Mouse (Mus musculus) stomach, embryonic 15.5 days (tissue): ENCODE measurements around the gene Rpgrip1. TPM values are rescaled to one million over a fixed set of nuclear protein-coding genes. Genes with fewer than 3 reads are reported as not detected.
A peak's percentile ranks its signal among the peaks of the same experiment; 100 is the strongest.

ENCODE experiments used
- ATAC-seq: fragments of 200-750 bp; cut with Nextera tagmentation; 2 replicates; pipeline ENCODE4 v1.8.0; 2017; ENCODE audit warnings: low read depth, moderate number of reproducible peaks, moderate TSS enrichment; ENCODE audit not compliant: insufficient read depth, low FRiP score
- H3K27ac ChIP-seq: fragments of 300-500 bp; sonication (generic); 2 replicates; pipeline ENCODE4 v1.5.1; 2015; ENCODE audit warnings: mild to moderate bottlenecking, inconsistent platforms
- H3K27me3 ChIP-seq: fragments of 300-500 bp; sonication (generic); replicated peaks from 2 replicates; pipeline ENCODE4 v1.6.1; 2015; ENCODE audit warnings: inconsistent platforms
- H3K36me3 ChIP-seq: fragments of 300-500 bp; sonication (generic); 2 replicates; pipeline ENCODE4 v1.6.1; 2015; ENCODE audit warnings: inconsistent platforms
- H3K4me1 ChIP-seq: fragments of 300-500 bp; sonication (generic); 2 replicates; pipeline ENCODE4 v1.6.1; 2015; ENCODE audit warnings: inconsistent platforms
- H3K4me2 ChIP-seq: fragments of 300-500 bp; sonication (generic); 2 replicates; pipeline ENCODE4 v1.6.1; 2015; ENCODE audit warnings: mild to moderate bottlenecking, inconsistent platforms
- H3K4me3 ChIP-seq: fragments of 300-500 bp; sonication (generic); replicated peaks from 2 replicates; pipeline ENCODE4 v1.5.1; 2015; ENCODE audit warnings: inconsistent platforms
- H3K9ac ChIP-seq: fragments of 300-500 bp; sonication (generic); 2 replicates; pipeline ENCODE4 v1.6.1; 2015; ENCODE audit warnings: inconsistent platforms
- H3K9me3 ChIP-seq: fragments of 300-500 bp; sonication (generic); 2 replicates; pipeline ENCODE4 v1.6.1; 2016; ENCODE audit warnings: inconsistent platforms
- whole genome bisulfite sequencing: fragments of 180-500 bp; shearing (Covaris S2); methylation state at CpG from one replicate; pipeline ENCODE4 v1.1.7; 2015; 5-methylcytosine and 5-hydroxymethylcytosine counted together
- polyA plus RNA-seq: library from polyadenylated mRNA; unstranded; fragments of >200 nt; fragmentation: Nextera tagmentation; extraction: Ambion mirVana; gene quantifications from 2 replicates; pipeline ENCODE4 v1.2.1, GENCODE M21; 2015

The Rpgrip1 gene
- polyA plus RNA-seq, 1 experiment from 2014 or later, result 59.0 TPM

DNA sequence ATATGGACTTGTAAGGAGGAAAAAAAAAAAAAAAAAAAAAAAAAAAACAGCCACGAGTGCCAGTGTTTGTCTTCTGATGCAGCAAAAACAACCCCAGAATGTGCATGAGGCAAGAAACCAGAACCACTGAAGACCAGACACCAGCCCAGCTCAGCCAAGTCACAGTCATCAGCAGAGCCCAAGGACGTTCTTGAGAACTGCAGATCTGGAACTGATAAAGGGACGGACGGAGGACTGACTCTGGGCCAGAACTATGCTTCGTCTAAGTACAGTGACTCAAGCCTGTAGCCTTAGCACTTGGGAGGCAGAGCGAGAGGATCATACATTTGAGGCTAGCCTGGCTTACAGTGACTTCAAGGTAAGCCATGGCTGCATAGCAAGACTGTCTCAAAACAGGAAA lies 50.4 kb downstream of the Rpgrip1 start:
- no peak for ATAC-seq
- WGBS, result 82% methylated on average over 6 of the region's 6 CpGs
- H3K36me3 ChIP-seq, result peaks cover 54% of the 10 kb centered on the region

DNA sequence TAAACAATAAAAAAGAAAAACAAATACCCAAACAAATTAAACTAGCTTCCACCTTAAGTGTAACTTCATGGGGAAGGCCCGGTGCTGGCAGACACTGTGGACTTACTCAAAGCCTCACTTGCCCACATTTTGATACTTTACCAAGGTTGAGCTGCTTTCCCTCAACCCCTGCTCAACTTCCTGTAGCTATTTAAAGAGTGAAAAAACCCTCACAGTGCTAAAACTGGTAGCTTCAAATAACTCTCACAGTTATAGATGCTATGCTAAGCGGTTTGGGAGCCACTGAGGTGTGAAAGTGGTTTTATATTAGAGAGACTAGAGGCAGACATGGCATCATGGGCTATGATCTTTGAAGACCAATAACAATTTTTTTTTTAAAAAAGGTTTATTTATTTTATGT lies 56.1 kb downstream of the Rpgrip1 start:
- 93% methylated on average over 2 of the region's 2 CpGs for WGBS
- H3K9me3 ChIP-seq, result no peaks in the 10 kb centered on the region
- no peaks in the 10 kb centered on the region for H3K4me1 ChIP-seq
- no peak overlapping the region for H3K4me3 ChIP-seq
- no peak overlapping the region for H3K27ac ChIP-seq
- ATAC-seq, result no peak
- H3K36me3 ChIP-seq, result peaks cover 53% of the 10 kb centered on the region
- no peaks in the 10 kb centered on the region for H3K27me3 ChIP-seq
- no peak overlapping the region for H3K9ac ChIP-seq
- no peak overlapping the region for H3K4me2 ChIP-seq

More for the DNA sequence above, 50.4 kb downstream of the Rpgrip1 start:
- no peaks in the 10 kb centered on the region for H3K9me3 ChIP-seq
- no peak overlapping the region for H3K9ac ChIP-seq
- no peak overlapping the region for H3K4me2 ChIP-seq
- no peak overlapping the region for H3K27ac ChIP-seq
- no peaks in the 10 kb centered on the region for H3K4me1 ChIP-seq
- H3K27me3 ChIP-seq, result no peaks in the 10 kb centered on the region
- H3K4me3 ChIP-seq, result no peak overlapping the region

DNA sequence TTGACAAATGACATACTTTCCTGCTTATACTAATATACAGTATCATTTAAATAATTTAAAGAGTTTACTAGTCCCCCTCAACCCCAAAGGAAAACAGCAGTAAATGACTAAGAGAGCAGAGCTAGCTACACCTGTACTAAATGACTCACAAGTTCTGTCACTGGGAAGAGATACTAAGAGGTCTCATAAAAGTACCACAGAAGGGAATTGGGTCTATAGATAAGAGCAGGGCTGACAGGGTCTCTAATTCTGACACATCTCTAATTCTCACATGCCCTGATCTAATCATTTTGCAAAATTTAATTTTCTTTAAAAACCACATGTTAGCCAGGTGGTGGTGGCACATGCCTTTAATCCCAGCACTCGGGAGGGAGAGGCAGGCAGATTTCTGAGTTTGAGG lies 78.3 kb downstream of the Rpgrip1 start:
- Histone ChIP-seq H3K4me2 (no peak overlapping the region), H3K9me3 (no peaks in the 10 kb centered on the region), H3K9ac (no peak overlapping the region), H3K4me3 (no peak overlapping the region), H3K27ac (no peak overlapping the region), H3K4me1 (no peaks in the 10 kb centered on the region), H3K27me3 (no peaks in the 10 kb centered on the region), H3K36me3 (no peaks in the 10 kb centered on the region)
- 94% methylated on average over 1 of the region's 1 CpGs for WGBS
- ATAC-seq, result no peak

DNA sequence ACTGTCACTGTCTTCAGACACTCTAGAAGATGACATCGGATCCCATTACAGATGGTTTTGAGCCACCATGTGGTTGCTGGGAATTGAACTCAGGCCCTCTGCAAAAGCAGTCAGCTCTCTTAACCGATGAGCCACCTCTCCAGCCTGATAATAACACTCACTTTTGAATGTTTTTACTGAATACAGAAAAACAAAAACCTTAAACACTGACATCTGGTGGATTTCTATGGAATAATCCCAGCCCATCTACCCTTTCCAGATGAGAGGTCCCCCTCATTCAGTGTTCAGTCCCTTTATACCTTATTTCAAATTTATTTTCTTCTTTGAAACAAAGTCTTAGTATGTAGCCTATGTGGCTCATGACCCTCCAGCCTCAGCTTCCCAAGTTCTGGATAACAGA lies 79.0 kb downstream of the Rpgrip1 start:
- ATAC-seq, result no peak
- no peak overlapping the region for H3K9ac ChIP-seq
- no peak overlapping the region for H3K4me3 ChIP-seq
- H3K4me1 ChIP-seq, result no peaks in the 10 kb centered on the region
- no peak overlapping the region for H3K4me2 ChIP-seq
- no peaks in the 10 kb centered on the region for H3K27me3 ChIP-seq
- no peaks in the 10 kb centered on the region for H3K36me3 ChIP-seq
- WGBS, result 72% methylated on average over 2 of the region's 2 CpGs
- H3K9me3 ChIP-seq, result no peaks in the 10 kb centered on the region
- no peak overlapping the region for H3K27ac ChIP-seq

DNA sequence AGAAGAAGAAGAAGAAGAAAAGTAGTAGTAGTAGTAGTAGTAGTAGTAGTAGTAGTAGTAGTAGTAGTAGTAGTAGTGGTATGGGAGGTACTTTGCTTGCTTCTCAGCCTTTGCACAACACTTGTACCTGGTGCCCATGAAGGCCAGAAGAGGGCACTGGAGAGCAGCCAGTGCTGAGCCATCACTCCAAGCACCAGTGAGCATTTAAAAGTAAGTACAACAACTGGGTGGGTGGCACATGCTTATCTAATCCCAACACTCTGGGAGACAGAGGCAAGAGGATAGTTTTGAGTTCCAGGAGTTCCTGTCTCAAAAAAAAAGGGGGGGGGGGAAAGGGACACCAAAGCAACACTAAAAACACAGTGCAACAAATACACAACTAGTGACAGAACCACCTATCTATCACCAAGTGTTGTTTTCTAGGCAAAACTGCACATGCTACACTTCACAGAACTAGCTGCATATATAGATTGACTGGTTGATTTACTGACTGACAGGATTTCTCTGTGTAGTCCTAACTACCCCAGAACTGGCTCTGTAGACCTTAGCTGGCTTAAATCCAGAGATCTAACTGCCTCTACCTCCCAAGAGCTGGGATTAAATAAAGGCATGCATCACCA lies 80.3 kb downstream of the Rpgrip1 start:
- Histone ChIP-seq H3K9ac (no peak overlapping the region), H3K4me3 (no peak overlapping the region), H3K27me3 (no peaks in the 10 kb centered on the region), H3K36me3 (no peaks in the 10 kb centered on the region), H3K27ac (no peak overlapping the region), H3K4me2 (no peak overlapping the region), H3K9me3 (no peaks in the 10 kb centered on the region), H3K4me1 (no peaks in the 10 kb centered on the region)
- no peak for ATAC-seq

DNA sequence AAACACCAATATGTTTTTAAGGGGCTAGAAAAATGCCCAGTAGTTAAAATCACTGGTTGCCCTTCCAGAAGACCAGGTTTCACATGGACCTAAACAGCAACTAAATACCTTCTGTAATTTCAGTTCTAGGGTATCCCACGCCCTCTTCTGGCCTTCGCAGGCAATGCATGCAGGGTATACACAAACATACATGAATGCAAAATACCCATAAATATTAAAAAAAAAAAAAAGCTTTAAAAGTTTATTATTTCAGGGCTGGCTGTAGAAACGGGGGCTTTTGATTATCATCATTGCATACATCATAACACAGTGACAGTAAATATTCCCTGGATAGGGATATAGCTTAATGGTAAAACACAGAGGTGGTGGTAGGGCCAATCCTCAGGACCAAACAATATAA lies 85.2 kb downstream of the Rpgrip1 start:
- Histone ChIP-seq H3K9me3 (no peaks in the 10 kb centered on the region), H3K4me3 (peak overlapping the region; percentile 95), H3K4me2 (peak overlapping the region; percentile 61), H3K4me1 (peaks cover 3% of the 10 kb centered on the region; the same call in 1 of the 2 replicates), H3K27ac (no peak overlapping the region), H3K27me3 (no peaks in the 10 kb centered on the region), H3K9ac (no peak overlapping the region; the same call in 1 of the 2 replicates), H3K36me3 (peaks cover 10% of the 10 kb centered on the region)
- WGBS, result 8% methylated on average over 3 of the region's 3 CpGs
- no peak for ATAC-seq

DNA sequence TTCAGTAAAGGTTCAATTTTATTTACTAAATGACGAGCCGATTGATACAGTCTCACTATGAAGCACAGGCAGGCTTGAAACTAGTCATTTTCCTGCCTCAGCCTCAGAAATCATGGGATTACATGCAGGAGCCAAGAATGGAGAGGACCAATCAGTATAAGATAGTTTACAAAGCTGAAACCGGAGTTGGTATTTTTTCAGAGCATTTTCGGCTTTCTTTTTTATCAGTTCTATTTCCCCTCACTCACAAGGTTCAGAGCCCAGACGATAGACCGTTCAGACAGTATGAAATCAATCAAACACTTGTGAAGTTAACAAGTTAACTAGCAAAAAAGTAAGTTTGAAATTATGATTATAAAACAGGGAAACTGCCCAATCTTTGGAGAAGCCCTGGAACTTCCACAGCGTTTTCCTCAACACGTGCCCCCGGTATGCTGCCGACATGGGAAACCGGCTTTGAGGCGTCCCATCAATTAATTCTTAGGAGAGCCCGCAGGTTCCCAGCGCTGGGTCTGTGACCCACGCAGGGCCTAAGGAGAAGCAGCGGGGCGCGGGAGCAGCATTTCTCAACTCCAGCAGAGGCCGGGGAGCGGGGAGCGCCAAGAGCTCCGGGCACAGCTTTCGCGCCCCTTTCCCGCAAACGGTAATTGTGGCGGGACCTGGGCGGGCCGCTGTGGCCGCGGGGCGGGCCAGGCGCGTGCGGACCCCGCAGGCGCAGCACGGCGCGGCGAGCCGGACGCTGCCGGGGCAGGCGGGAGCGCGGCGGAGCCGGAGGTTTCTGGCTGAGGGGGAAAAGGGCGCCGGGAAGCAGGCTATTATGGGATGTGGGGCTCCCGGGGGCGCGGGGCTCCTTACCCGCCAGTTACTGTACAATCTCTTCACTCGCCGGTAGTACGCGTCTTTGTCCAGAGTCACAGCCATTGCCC lies 86.0 kb downstream of the Rpgrip1 start:
- peak overlapping the region; percentile 95 for H3K4me3 ChIP-seq
- H3K27me3 ChIP-seq, result no peaks in the 10 kb centered on the region
- H3K4me2 ChIP-seq, result peak overlapping the region; percentile 61
- no peaks in the 10 kb centered on the region for H3K9me3 ChIP-seq
- WGBS, result under 1% methylated on average over 56 of the region's 59 CpGs
- peaks cover 3% of the 10 kb centered on the region; the same call in 1 of the 2 replicates for H3K4me1 ChIP-seq
- no peak for ATAC-seq
- H3K9ac ChIP-seq, result peak overlapping the region; percentile 89
- peak overlapping the region; percentile 99 for H3K27ac ChIP-seq
- peaks cover 10% of the 10 kb centered on the region for H3K36me3 ChIP-seq

DNA sequence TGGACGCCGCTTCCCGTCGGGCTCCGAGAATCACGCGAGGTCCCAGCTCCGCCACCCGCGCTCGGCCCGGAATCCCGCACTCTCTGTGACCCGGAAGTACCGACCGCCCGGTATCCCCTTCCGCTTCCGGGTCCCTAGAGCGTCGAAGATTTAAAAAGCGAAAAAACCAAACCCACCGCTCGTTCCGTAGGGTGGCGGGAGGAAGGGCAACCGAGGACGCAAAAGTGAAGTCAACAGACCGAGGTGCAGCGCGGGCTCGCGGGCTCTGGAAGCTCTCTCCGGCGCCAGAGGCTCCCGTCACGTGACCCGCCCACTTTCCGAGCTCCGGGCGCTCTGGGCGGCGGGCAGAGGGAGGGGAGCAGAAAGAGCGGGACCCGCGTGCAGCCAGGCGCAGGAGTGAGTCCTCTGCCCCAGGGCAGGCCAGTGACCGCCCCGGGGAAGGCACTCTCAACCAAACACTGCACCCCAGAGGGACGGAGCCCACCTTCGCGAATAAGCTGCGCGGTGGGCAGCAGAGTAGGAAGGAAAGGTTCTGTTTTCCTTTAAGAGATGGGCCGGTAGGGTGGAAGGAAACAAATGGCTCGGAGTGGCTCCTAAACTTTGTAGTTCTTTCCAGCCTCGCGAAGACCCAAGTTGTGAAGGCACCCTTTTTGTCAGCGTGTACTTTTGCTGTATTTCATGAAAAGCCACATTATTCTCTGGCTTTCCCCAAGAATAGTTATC lies 86.8 kb downstream of the Rpgrip1 start, which contains the start of gene Supt16:
Supt16 (minus strand) TSS at position 261 of the 723 bp plus-strand sequence.
- Histone ChIP-seq H3K4me1 (peaks cover 3% of the 10 kb centered on the region; the same call in 1 of the 2 replicates), H3K9me3 (no peaks in the 10 kb centered on the region), H3K4me3 (peak within 1 kb of the TSS; percentile 95), H3K27me3 (no peaks in the 10 kb centered on the region), H3K9ac (peak within 1 kb of the TSS; percentile 89), H3K36me3 (peaks cover 14% of the 10 kb centered on the region), H3K4me2 (peak within 1 kb of the TSS; percentile 61), H3K27ac (peak within 1 kb of the TSS; percentile 99)
- WGBS, result under 1% methylated on average over 55 of the region's 59 CpGs
- peak; percentile 93 for ATAC-seq

DNA sequence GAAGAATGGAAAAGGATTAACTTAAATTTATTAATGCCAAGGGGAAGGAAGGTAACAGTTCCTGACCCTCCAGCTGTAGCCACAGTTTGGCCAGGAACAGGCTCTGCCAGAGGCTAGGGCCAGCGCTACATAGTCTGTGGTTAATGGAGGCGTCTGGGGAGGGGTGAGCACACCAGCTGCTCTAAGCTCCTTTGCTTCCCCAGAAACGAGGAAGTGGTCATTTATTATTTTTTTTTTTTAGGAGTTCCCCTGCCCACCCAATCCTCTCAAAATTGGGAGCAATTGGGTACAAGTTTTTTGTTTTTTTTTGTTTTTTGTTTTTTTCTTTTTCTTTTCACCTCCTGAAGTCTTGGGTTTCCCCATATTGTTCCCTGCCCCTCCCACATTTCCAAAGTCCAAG lies 87.6 kb downstream of the Rpgrip1 start:
- Histone ChIP-seq H3K4me3 (peak overlapping the region; percentile 19), H3K36me3 (peaks cover 19% of the 10 kb centered on the region), H3K9ac (no peak overlapping the region), H3K4me2 (peak overlapping the region; percentile 61), H3K27ac (no peak overlapping the region; the same call in 1 of the 2 replicates), H3K9me3 (no peaks in the 10 kb centered on the region), H3K4me1 (peaks cover 3% of the 10 kb centered on the region; the same call in 1 of the 2 replicates), H3K27me3 (no peaks in the 10 kb centered on the region)
- 16% methylated on average over 3 of the region's 3 CpGs for WGBS
- no peak for ATAC-seq

DNA sequence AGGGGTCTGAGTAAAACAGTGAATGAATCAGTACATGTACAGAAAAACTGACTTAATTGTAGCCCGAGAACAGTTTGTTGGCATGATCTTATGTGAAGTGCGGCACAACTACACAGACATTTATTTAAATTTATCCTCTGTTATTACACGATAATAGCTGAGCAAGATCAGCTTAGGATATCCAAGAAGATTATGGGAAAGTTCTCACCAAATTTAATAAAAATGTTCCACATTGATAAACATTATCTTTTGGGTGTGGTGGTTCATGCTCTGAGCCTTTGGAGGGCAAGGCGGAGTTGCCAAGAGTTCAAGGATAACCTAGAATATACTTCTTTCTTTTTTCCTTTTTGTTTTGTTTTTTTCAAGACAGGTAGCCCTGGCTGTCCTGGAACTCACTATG lies 88.9 kb downstream of the Rpgrip1 start:
- WGBS, result 86% methylated on average over 4 of the region's 4 CpGs
- Histone ChIP-seq H3K4me1 (peaks cover 3% of the 10 kb centered on the region; the same call in 1 of the 2 replicates), H3K9me3 (no peaks in the 10 kb centered on the region), H3K36me3 (peaks cover 25% of the 10 kb centered on the region), H3K4me2 (no peak overlapping the region), H3K27ac (no peak overlapping the region), H3K27me3 (no peaks in the 10 kb centered on the region), H3K9ac (no peak overlapping the region), H3K4me3 (no peak overlapping the region)
- no peak for ATAC-seq
